Mouse (Mus musculus): ENCODE results near the gene Naxd.

GRCm38 (mm10) chr8:11552390-11552789, 55.1 kb downstream of the Naxd start:
- TF ChIP-seq POLR2A (IDR thresholded peaks at IDR 0.05; ENCODE audit: borderline replicate concordance, insufficient read depth, low read length) (no peak), CTCF (IDR thresholded peaks at IDR 0.05; ENCODE audit: borderline replicate concordance, insufficient read depth, low read depth, low read length) (no peak)
